Mouse (Mus musculus) splenic B cell, adult 2 months (primary cell): ENCODE results near the gene Gm3402.
"Not testable (repeated sequence)": the region's sequence is repeated elsewhere in the genome, so short reads cannot be mapped to it uniquely, and the experiment has no call there.

Experiments used
- DNase-seq: peaks from one replicate; pipeline ENCODE4 v3.0.0-alpha.2; 2011; ENCODE audit warnings: low read depth, low spot score
- H3K27me3 ChIP-seq: 2 replicates; pipeline ENCODE4 v1.6.1; 2012; ENCODE audit warnings: mild to moderate bottlenecking, low read length, moderate library complexity, mixed read lengths; ENCODE audit not compliant: control insufficient read depth, poor library complexity, insufficient read depth, severe bottlenecking
- H3K36me3 ChIP-seq: 2 replicates; pipeline ENCODE4 v1.6.1; 2012; ENCODE audit warnings: mild to moderate bottlenecking, low read length, moderate library complexity, mixed read lengths; ENCODE audit not compliant: control insufficient read depth, poor library complexity, insufficient read depth, severe bottlenecking

The Gm3402 gene

GRCm38 (mm10) chr5:146513823-146514222 is at the start of gene Gm3402:
Gm3402 (plus strand) TSS chr5:146514123.
- not testable (repeated sequence) for H3K27me3 ChIP-seq, H3K36me3 ChIP-seq, DNase-seq

GRCm38 (mm10) chr5:146466663-146467062 is 47.3 kb upstream of the Gm3402 start:
- no peak for DNase-seq
- no peaks in the 10 kb centered on the region for H3K27me3 ChIP-seq
- H3K36me3 ChIP-seq: no peaks in the 10 kb centered on the region

DNA sequence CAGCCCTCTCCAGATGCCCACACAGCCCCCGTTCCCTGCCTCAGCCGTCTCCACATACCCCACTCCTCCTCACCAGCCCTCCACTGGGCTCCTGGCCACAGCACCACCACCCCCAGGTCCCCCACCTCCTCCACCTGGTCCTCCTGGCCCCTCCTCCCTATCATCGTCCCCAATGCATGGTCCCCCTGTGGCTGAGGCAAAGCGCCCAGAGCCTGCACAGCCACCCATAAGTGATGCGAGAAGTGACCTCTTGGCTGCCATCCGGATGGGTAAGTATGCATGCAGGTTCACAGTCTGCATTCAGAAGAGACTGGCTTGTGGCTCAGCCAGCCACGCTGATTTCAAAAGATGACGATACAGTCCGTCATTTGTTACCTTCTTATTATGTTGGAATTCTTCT is 45.6 kb upstream of the Gm3402 start:
- no peak for DNase-seq
- no peaks in the 10 kb centered on the region for H3K27me3 ChIP-seq
- no peaks in the 10 kb centered on the region for H3K36me3 ChIP-seq

- DNase-seq: no peak
- Histone ChIP-seq H3K27me3 (peaks cover 1% of the 10 kb centered on the region; the same call in 1 of the 2 replicates), H3K36me3 (no peaks in the 10 kb centered on the region)
Observed at GRCm38 (mm10) chr5:146470821-146471220, 43.1 kb upstream of the Gm3402 start.

DNA sequence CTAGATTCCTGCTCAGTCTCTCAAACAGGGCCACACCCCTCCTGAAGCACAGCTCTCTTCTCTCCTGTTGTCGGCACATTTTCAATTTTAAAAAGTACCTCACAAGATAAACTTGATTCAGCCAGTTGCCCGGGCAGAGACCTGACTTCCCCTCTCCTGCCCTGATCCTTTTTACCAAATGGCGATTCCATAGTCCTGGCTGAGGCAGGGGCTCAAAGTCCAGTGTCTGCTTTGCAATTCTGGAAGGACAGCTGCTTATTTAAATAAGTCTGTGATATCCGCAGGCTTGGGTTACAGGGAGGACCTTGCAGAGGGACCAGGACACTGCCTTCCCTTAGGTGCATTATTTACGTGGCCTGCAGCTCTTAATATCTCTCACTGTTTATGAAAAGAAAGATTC is 42.6 kb upstream of the Gm3402 start:
- H3K27me3 ChIP-seq: peaks cover 1% of the 10 kb centered on the region; the same call in 1 of the 2 replicates
- no peak for DNase-seq
- no peaks in the 10 kb centered on the region for H3K36me3 ChIP-seq

DNA sequence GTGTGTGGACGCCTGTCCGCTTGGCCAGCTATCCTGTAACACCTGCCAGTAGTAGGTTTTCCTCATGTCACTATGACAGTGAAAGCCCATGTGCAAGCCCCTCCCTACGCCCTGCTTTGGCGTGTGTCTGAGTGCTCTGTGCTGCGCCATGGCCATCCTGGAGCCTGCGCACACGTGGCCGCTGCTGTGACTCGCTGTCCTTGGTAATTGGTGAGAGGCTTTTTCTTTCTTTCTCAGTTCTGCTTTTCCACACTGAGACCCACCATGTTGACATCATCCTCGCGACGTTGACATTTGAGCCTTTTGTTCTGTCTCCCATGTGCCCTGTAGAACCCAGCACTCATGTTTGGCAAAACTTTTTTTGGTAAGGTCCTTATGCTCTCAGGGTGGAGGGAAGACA is 42.1 kb upstream of the Gm3402 start:
- DNase-seq: no peak
- Histone ChIP-seq H3K36me3 (no peaks in the 10 kb centered on the region), H3K27me3 (peaks cover 1% of the 10 kb centered on the region; the same call in 1 of the 2 replicates)

- H3K27me3 ChIP-seq, DNase-seq, H3K36me3 ChIP-seq: not testable (repeated sequence)
Observed at GRCm38 (mm10) chr5:146479564-146479963, 34.4 kb upstream of the Gm3402 start.

DNA sequence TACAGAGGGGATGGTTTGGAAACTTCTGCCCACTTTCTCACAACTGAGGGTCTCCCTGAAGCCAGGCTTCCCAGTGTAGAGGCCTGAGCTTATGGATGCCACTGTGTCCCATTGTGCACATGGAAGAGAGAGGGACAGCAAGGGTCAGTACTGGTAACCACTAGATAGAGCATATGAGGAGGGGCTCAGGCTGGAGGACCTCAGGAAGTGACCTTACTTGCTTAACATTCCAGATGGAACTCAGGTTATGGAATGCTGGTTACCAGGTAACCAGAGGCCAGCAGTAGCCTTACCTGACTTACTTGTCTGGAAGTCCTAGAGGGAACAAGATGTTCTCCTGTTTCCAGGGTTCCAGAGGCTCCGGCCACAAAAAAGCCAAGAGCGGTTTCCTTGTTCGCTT is 32.3 kb upstream of the Gm3402 start, which contains the start of gene Gm6408:
Gene Gm6408, plus strand, starts transcription at position 301 of the 400 bp plus-strand sequence.
- not testable (repeated sequence) for H3K27me3 ChIP-seq, H3K36me3 ChIP-seq, DNase-seq

DNA sequence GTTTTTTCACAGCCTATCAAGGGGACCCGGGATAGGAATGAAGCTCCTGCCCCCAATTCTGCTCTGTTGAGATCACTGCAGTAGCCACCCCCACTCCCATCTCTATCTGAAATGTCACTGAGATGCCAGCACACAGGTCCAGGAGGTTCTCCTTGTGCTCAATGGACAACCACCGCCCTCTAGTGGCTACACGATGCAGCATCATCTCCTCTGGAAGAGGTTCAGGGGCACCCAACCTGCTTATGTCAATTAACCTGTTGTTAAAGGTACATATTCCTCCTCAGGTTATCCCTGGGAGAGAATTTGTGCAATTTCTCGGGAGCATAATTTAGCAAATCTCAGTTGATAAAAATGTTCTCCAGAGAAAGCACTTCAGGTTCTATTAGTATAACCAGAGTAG is 25.0 kb upstream of the Gm3402 start:
- not testable (repeated sequence) for H3K36me3 ChIP-seq, H3K27me3 ChIP-seq, DNase-seq

GRCm38 (mm10) chr5:146491063-146491462 is 22.9 kb upstream of the Gm3402 start, which contains the start of gene Gm6370:
Gm6370 (plus strand) TSS chr5:146491363.
- DNase-seq, H3K27me3 ChIP-seq, H3K36me3 ChIP-seq: not testable (repeated sequence)

GRCm38 (mm10) chr5:146502099-146502498 is 11.8 kb upstream of the Gm3402 start, which contains the start of gene 4930449I24Rik:
4930449I24Rik (plus strand) TSS chr5:146502399.
- not testable (repeated sequence) for DNase-seq, H3K27me3 ChIP-seq, H3K36me3 ChIP-seq

DNA sequence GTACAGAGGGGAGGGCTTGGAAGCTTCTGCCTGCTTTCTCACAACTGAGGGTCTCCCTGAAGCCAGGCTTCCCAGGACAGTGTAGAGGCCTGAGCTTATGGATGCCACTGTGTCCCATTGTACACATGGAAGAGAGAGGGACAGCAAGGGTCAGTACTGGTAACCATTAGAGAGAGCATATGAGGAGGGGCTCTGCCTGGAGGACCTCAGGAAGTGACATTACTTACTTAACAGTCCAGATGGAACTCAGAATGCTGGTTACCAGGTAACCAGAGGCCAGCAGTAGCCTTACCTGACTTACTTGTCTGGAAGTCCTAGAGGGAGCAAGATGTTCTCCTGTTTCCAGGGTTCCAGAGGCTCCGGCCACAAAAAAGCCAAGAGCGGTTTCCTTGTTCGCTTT is 11.6 kb downstream of the Gm3402 start, which contains the start of gene Gm3404:
Gene Gm3404, plus strand, starts transcription at position 301 of the 400 bp plus-strand sequence.
- DNase-seq, H3K27me3 ChIP-seq, H3K36me3 ChIP-seq: not testable (repeated sequence)

DNA sequence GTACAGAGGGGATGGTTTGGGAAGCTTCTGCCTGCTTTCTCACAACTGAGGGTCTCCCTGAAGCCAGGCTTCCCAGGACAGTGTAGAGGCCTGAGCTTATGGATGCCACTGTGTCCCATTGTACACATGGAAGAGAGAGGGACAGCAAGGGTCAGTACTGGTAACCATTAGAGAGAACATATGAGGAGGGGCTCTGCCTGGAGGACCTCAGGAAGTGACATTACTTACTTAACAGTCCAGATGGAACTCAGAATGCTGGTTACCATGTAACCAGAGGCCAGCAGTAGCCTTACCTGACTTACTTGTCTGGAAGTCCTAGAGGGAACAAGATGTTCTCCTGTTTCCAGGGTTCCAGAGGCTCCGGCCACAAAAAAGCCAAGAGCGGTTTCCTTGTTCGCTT is 23.4 kb downstream of the Gm3402 start, which contains the start of gene Gm3409:
Gene Gm3409, plus strand, starts transcription at position 301 of the 400 bp plus-strand sequence.
- H3K27me3 ChIP-seq, DNase-seq, H3K36me3 ChIP-seq: not testable (repeated sequence)

GRCm38 (mm10) chr5:146555836-146556235 is 41.9 kb downstream of the Gm3402 start, which contains the start of gene Gm3415:
Gm3415 (plus strand) TSS chr5:146556136.
- not testable (repeated sequence) for DNase-seq, H3K27me3 ChIP-seq, H3K36me3 ChIP-seq

DNA sequence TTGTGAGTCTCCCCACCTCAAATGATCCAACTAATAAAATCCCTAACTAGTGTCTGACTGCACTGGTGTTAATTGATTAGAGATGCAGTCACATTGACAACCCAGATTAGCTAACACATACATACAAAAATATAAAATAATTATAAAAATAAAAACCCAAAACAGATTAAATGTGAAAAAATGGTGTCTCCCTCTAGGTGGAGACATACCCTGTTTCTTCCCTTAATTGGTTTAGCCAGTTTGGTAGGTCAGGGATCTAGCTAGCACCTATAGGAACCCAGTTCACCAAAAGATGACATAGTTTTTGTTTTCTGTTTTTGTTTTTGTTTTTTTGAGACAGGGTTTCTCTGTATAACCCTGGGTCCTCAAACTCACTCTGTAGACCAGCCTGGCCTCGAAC is 50.3 kb downstream of the Gm3402 start:
- no peaks in the 10 kb centered on the region for H3K27me3 ChIP-seq
- DNase-seq: no peak
- H3K36me3 ChIP-seq: no peaks in the 10 kb centered on the region
